ENCODE assay signal across 11 mouse cellular contexts in genomic region chr7:95689161-95689833, GRCm38 (mm10).
DNase-seq lines count a peak whose midpoint lies in the region; ATAC-seq lines count a peak whose summit lies in the region.
"Had no signal": no experiment of that assay in that cellular context is flagged by ENCODE, and none has a peak within 500 bp of the region (broad histone marks: within the 10 kb centered on the region; RNA-seq: fewer than 3 reads in every experiment).

No protein-coding gene starts in this region.

- ATAC-seq in liver, embryonic 15.5 days (ENCODE audit: insufficient read depth) = no peak
- no peak for ATAC-seq in liver, embryonic 12.5 days
- ATAC-seq in forebrain, embryonic 11.5 days (replicated peaks; ENCODE audit: low FRiP score) = peak; percentile 32; the same call in 1 of the 2 replicates
- no peak for ATAC-seq in limb, embryonic 12.5 days (ENCODE audit: insufficient number of reproducible peaks, insufficient read depth, low FRiP score, low TSS enrichment, low read depth)
- no peak for ATAC-seq in stomach, embryonic 15.5 days (ENCODE audit: insufficient read depth, low FRiP score, low read depth)

- no peaks in the 10 kb centered on the region for H3K36me3 ChIP-seq in liver, embryonic 15.5 days (replicated peaks)
- no peaks in the 10 kb centered on the region for H3K36me3 ChIP-seq in liver, embryonic 12.5 days
- no peaks in the 10 kb centered on the region for H3K36me3 ChIP-seq in forebrain, embryonic 11.5 days (ENCODE audit: control insufficient read depth, insufficient read depth, low read length)
- no peaks in the 10 kb centered on the region for H3K36me3 ChIP-seq in limb, embryonic 12.5 days
- no peaks in the 10 kb centered on the region for H3K36me3 ChIP-seq in stomach, embryonic 15.5 days
- H3K36me3 ChIP-seq: G1E had no signal

- H3K27me3 ChIP-seq in liver, embryonic 15.5 days = no peaks in the 10 kb centered on the region
- no peaks in the 10 kb centered on the region for H3K27me3 ChIP-seq in liver, embryonic 12.5 days (replicated peaks)
- H3K27me3 ChIP-seq in forebrain, embryonic 11.5 days (ENCODE audit: control insufficient read depth, insufficient read depth, low read length) = peaks cover 26% of the 10 kb centered on the region; the same call in 1 of the 2 replicates
- peaks cover 19% of the 10 kb centered on the region for H3K27me3 ChIP-seq in limb, embryonic 12.5 days
- no peaks in the 10 kb centered on the region for H3K27me3 ChIP-seq in stomach, embryonic 15.5 days (replicated peaks)
- H3K27me3 ChIP-seq: megakaryocyte, embryonic 14.5 days had no signal

- H3K4me1 ChIP-seq in liver, embryonic 15.5 days (replicated peaks) = no peaks in the 10 kb centered on the region
- H3K4me1 ChIP-seq in liver, embryonic 12.5 days = no peaks in the 10 kb centered on the region
- H3K4me1 ChIP-seq in forebrain, embryonic 11.5 days (replicated peaks; ENCODE audit: control insufficient read depth, insufficient read depth, low read length) = peaks cover 9% of the 10 kb centered on the region; the same call in 1 of the 2 replicates
- peaks cover 2% of the 10 kb centered on the region; the same call in 1 of the 2 replicates for H3K4me1 ChIP-seq in limb, embryonic 12.5 days (replicated peaks)
- H3K4me1 ChIP-seq in stomach, embryonic 15.5 days = no peaks in the 10 kb centered on the region
- H3K4me1 ChIP-seq: megakaryocyte, embryonic 14.5 days had no signal

- WGBS in liver, embryonic 15.5 days (ENCODE audit: insufficient replicate concordance) = 43% methylated on average over 7 of the region's 7 CpGs
- 55% methylated on average over 7 of the region's 7 CpGs for WGBS in liver, embryonic 12.5 days (ENCODE audit: insufficient replicate concordance)
- WGBS in forebrain, embryonic 11.5 days = 8% methylated on average over 7 of the region's 7 CpGs
- WGBS in limb, embryonic 12.5 days = 54% methylated on average over 7 of the region's 7 CpGs
- WGBS in stomach, embryonic 15.5 days = 27% methylated on average over 7 of the region's 7 CpGs

- no peak overlapping the region for H3K4me3 ChIP-seq in liver, embryonic 15.5 days (replicated peaks)
- H3K4me3 ChIP-seq in liver, embryonic 12.5 days = no peak overlapping the region
- H3K4me3 ChIP-seq in forebrain, embryonic 11.5 days (ENCODE audit: low read depth, low read length) = peak overlapping the region; percentile 24
- H3K4me3 ChIP-seq in limb, embryonic 12.5 days (replicated peaks) = peak overlapping the region; percentile 28
- H3K4me3 ChIP-seq in stomach, embryonic 15.5 days (replicated peaks) = peak overlapping the region; percentile 25; the same call in 1 of the 2 replicates
- H3K4me3 ChIP-seq: megakaryocyte, embryonic 14.5 days had no signal

- no peak overlapping the region for H3K27ac ChIP-seq in liver, embryonic 15.5 days (replicated peaks)
- no peak overlapping the region for H3K27ac ChIP-seq in liver, embryonic 12.5 days
- peak overlapping the region; percentile 50; the same call in 1 of the 2 replicates for H3K27ac ChIP-seq in forebrain, embryonic 11.5 days (ENCODE audit: low read depth, low read length)
- H3K27ac ChIP-seq in limb, embryonic 12.5 days = no peak overlapping the region
- H3K27ac ChIP-seq in stomach, embryonic 15.5 days = no peak overlapping the region

- H3K9ac ChIP-seq in liver, embryonic 15.5 days = no peak overlapping the region
- no peak overlapping the region for H3K9ac ChIP-seq in liver, embryonic 12.5 days
- peak overlapping the region; percentile 29 for H3K9ac ChIP-seq in forebrain, embryonic 11.5 days (ENCODE audit: low read length)
- H3K9ac ChIP-seq in limb, embryonic 12.5 days (replicated peaks) = 0 out of 2 replicates have a peak overlapping the region, but pooled peaks have one; percentile 19
- H3K9ac ChIP-seq in stomach, embryonic 15.5 days = no peak overlapping the region

- peak overlapping the region; percentile 38; the same call in 1 of the 2 replicates for H3K4me2 ChIP-seq in liver, embryonic 15.5 days
- no peak overlapping the region for H3K4me2 ChIP-seq in liver, embryonic 12.5 days
- H3K4me2 ChIP-seq in forebrain, embryonic 11.5 days (ENCODE audit: low read depth, low read length, severe bottlenecking) = peak overlapping the region; percentile 50
- H3K4me2 ChIP-seq in limb, embryonic 12.5 days = peak overlapping the region; percentile 54
- H3K4me2 ChIP-seq in stomach, embryonic 15.5 days = peak overlapping the region; percentile 48

- DNase-seq in forebrain, embryonic 11.5 days (ENCODE audit: low spot score) = no peak
- no peak for DNase-seq in adipocyte (ENCODE audit: low spot score)
- no peak for DNase-seq in adrenal gland, adult 8-10 months
- no peak for DNase-seq in cerebellum, adult 11 months
- DNase-seq: cerebellum, adult 2 months had no signal

- H3K9me3 ChIP-seq in liver, embryonic 15.5 days (replicated peaks) = no peaks in the 10 kb centered on the region
- no peaks in the 10 kb centered on the region for H3K9me3 ChIP-seq in liver, embryonic 12.5 days (replicated peaks)
- no peaks in the 10 kb centered on the region for H3K9me3 ChIP-seq in forebrain, embryonic 11.5 days (ENCODE audit: control insufficient read depth, low read length)
- H3K9me3 ChIP-seq in limb, embryonic 12.5 days = no peaks in the 10 kb centered on the region
- no peaks in the 10 kb centered on the region for H3K9me3 ChIP-seq in stomach, embryonic 15.5 days

Comparison
In these comparisons a context has a peak if more than half of its experiments do, and no peak if none do; other contexts are left out.
1. H3K4me3 ChIP-seq: peak in forebrain, embryonic 11.5 days (single experiment), limb, embryonic 12.5 days (single experiment) and stomach, embryonic 15.5 days (single experiment); none in liver, embryonic 15.5 days (single experiment) and liver, embryonic 12.5 days (single experiment).
2. H3K9ac ChIP-seq: peak in forebrain, embryonic 11.5 days (single experiment) and limb, embryonic 12.5 days (single experiment); none in liver, embryonic 15.5 days (single experiment), liver, embryonic 12.5 days (single experiment) and stomach, embryonic 15.5 days (single experiment).